Mouse (Mus musculus) testis, adult 2 months (tissue): ENCODE measurements around the gene Aff4. TPM values are rescaled to one million over a fixed set of nuclear protein-coding genes. Genes with fewer than 3 reads are reported as not detected.
"Not testable (repeated sequence)": the region's sequence is repeated elsewhere in the genome, so short reads cannot be mapped to it uniquely, and the experiment has no call there.

ENCODE experiments used
- H3K27ac ChIP-seq: fragments of 200-500 bp; 2 replicates; pipeline ENCODE4 v1.5.1; 2012; ENCODE audit warnings: low read depth, low read length; ENCODE audit not compliant: control insufficient read depth, insufficient read depth
- H3K27me3 ChIP-seq: fragments of 200-500 bp; 2 replicates; pipeline ENCODE4 v1.6.1; 2012; ENCODE audit warnings: mild to moderate bottlenecking, low read length, moderate library complexity; ENCODE audit not compliant: control insufficient read depth, insufficient read depth
- H3K36me3 ChIP-seq: fragments of 200-500 bp; 2 replicates; pipeline ENCODE4 v1.6.1; 2012; ENCODE audit warnings: mild to moderate bottlenecking, low read length; ENCODE audit not compliant: control insufficient read depth, insufficient read depth
- H3K4me1 ChIP-seq: fragments of 200-500 bp; 2 replicates; pipeline ENCODE4 v1.6.1; 2012; ENCODE audit warnings: low read length; ENCODE audit not compliant: control insufficient read depth, insufficient read depth
- H3K4me3 ChIP-seq: fragments of 200-500 bp; 2 replicates; pipeline ENCODE4 v1.5.1; 2012; ENCODE audit warnings: low read depth, mild to moderate bottlenecking, low read length, moderate library complexity, mixed read lengths; ENCODE audit not compliant: control insufficient read depth
- CTCF ChIP-seq: fragments of 200-500 bp; IDR thresholded peaks from 2 replicates; pipeline ENCODE4 v1.5.1; 2012; ENCODE audit warnings: low read depth, mild to moderate bottlenecking, inconsistent platforms, low read length, moderate library complexity; ENCODE audit not compliant: control insufficient read depth, insufficient read depth, insufficient replicate concordance
- POLR2A ChIP-seq: fragments of 200-500 bp; IDR thresholded peaks from 2 replicates; pipeline ENCODE4 v1.6.1; 2012; ENCODE audit warnings: low read depth, mild to moderate bottlenecking, inconsistent platforms, low read length, moderate library complexity; ENCODE audit not compliant: control insufficient read depth
- polyA plus RNA-seq: library from polyadenylated mRNA; depleted of rRNA; stranded (reverse); fragments of >200 nt; gene quantifications from 2 replicates; pipeline ENCODE4 v1.2.3, GENCODE M21; 2012

Gene Aff4
- polyA plus RNA-seq, 1 experiment = 22.9 TPM

DNA sequence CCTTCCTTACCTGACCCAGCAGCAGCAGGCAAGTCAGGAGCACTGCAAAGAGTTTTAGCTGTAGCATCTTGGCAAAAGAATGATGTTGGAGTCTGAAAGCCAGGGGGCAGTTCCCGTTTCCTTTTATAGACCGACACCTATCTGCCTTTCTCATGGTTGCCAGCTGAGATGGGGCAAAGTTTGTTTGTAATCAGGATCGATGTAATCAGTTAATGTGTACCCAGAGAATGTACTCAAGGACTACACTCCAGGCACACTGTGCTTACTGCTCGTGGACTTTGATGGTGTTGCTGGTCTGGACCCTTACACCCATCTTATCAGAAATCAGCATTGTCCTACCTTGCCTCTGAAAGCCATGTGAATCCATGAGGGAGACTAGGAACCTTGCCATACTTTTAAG lies 72.4 kb downstream of the Aff4 start, which contains the start of gene Leap2:
Gene Leap2 (minus strand): TSS at position 135 of the 400 bp plus-strand sequence.
- no peak for TF ChIP-seq POLR2A
- TF ChIP-seq CTCF = no peak
- Histone ChIP-seq H3K27ac (no peak within 1 kb of the TSS), H3K4me1 (no peaks in the 10 kb centered on the region), H3K27me3 (no peaks in the 10 kb centered on the region), H3K36me3 (no peaks in the 10 kb centered on the region), H3K4me3 (no peak within 1 kb of the TSS)

- H3K27ac ChIP-seq = no peak overlapping the region
- H3K4me3 ChIP-seq = no peak overlapping the region
- no peaks in the 10 kb centered on the region for H3K27me3 ChIP-seq
- no peaks in the 10 kb centered on the region for H3K36me3 ChIP-seq
- peaks cover 4% of the 10 kb centered on the region for H3K4me1 ChIP-seq
- TF ChIP-seq POLR2A = no peak
- TF ChIP-seq CTCF = no peak
Observed at GRCm38 (mm10) chr11:53424826-53425225, 74.2 kb downstream of the Aff4 start.

DNA sequence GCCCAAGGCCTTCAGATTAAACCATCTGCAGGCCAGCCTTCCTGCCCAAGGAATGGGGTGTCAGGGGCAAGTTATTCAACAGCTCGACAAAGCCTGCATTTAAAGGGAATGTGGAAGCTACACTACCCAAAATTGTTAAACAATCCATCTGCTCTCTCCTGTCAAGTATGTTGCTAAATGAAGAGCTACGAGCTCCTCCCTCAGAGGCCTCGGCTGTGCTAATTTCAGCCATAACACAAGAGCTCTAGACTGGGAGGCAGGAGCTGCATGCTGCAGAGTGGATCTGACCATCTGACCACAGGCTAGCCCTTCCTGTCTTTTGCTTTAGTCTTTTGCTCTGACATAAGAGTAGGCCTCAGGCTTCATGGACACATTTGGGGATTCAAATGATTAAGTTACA lies 74.6 kb downstream of the Aff4 start:
- peaks cover 4% of the 10 kb centered on the region for H3K4me1 ChIP-seq
- H3K4me3 ChIP-seq = no peak overlapping the region
- no peaks in the 10 kb centered on the region for H3K27me3 ChIP-seq
- no peaks in the 10 kb centered on the region for H3K36me3 ChIP-seq
- TF ChIP-seq CTCF (no peak), POLR2A (no peak)
- H3K27ac ChIP-seq = no peak overlapping the region

GRCm38 (mm10) chr11:53425711-53426255 lies 75.2 kb downstream of the Aff4 start:
- no peak overlapping the region for H3K27ac ChIP-seq
- peaks cover 4% of the 10 kb centered on the region for H3K4me1 ChIP-seq
- no peaks in the 10 kb centered on the region for H3K27me3 ChIP-seq
- no peak overlapping the region for H3K4me3 ChIP-seq
- H3K36me3 ChIP-seq = no peaks in the 10 kb centered on the region
- TF ChIP-seq POLR2A (no peak), CTCF (no peak)

- not testable (repeated sequence) for H3K27ac ChIP-seq, H3K36me3 ChIP-seq, H3K27me3 ChIP-seq, H3K4me1 ChIP-seq, H3K4me3 ChIP-seq
Observed at GRCm38 (mm10) chr11:53426914-53427313, 76.3 kb downstream of the Aff4 start.

DNA sequence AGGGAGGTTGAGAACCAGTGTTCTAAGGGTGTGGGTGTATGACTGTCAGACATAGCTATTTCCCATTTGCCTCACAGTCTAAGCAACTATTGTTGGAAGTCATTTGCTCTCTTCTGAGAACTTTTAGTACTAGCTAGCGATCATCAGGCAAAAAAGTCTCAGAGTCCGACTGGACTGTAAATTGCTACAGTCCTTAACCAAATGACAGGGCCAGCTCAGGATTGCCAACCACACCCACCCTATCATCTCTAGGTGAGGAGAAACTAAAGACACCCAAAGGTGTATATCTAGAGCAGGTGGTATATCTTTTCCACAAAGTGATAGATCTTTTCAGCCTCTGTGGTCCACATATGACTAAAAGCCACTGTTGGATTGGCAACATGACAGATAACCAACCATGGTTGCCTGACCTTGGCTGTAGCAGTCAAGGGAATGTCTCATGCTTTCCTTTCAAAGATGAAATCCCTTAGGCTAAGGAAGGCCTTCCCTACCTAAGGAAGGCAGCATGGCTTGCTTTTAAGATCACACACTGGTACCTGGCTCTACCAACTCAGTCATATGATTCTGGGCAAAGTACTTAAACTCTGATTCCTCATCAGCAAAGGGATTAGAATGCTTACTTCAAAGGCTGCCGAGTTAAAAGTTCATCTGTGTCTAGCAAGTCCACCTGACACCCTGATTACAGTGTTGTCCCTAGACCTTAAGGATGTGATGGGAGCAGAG lies 77.5 kb downstream of the Aff4 start:
- H3K27me3 ChIP-seq = no peaks in the 10 kb centered on the region
- TF ChIP-seq CTCF (no peak), POLR2A (no peak)
- peaks cover 7% of the 10 kb centered on the region for H3K4me1 ChIP-seq
- no peaks in the 10 kb centered on the region for H3K36me3 ChIP-seq
- H3K4me3 ChIP-seq = no peak overlapping the region
- no peak overlapping the region for H3K27ac ChIP-seq

GRCm38 (mm10) chr11:53428716-53429057 lies 78.1 kb downstream of the Aff4 start:
- H3K27ac ChIP-seq = no peak overlapping the region
- H3K27me3 ChIP-seq = no peaks in the 10 kb centered on the region
- H3K36me3 ChIP-seq = no peaks in the 10 kb centered on the region
- H3K4me3 ChIP-seq = no peak overlapping the region
- H3K4me1 ChIP-seq = peaks cover 7% of the 10 kb centered on the region
- TF ChIP-seq POLR2A (no peak), CTCF (no peak)

DNA sequence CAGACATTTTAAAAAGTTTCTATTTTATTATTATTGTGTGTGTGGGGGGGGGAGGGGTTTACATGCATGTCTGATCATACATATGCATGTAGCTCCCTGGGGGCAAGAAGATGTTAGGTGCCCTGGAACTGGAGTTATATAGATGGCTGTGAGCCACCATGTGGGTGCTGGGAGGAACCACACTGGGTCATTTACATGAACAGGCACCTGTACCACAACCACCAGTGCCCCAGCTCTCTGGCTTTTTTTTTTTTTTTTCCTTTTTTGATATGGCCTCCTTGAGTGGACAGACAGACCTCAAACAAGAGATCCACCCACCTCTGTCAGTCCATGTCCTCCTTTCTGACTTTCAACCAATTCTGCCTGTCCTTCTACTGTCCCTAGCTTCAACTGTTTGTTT lies 78.5 kb downstream of the Aff4 start:
- Histone ChIP-seq H3K36me3 (no peaks in the 10 kb centered on the region), H3K4me3 (peak overlapping the region; percentile 68), H3K4me1 (peaks cover 7% of the 10 kb centered on the region), H3K27ac (peak overlapping the region; percentile 52; the same call in 1 of the 2 replicates), H3K27me3 (no peaks in the 10 kb centered on the region)
- TF ChIP-seq CTCF = no peak
- TF ChIP-seq POLR2A = no peak
